Mouse (Mus musculus) liver, adult (tissue): Measurements from ENCODE around the gene Rptor.

ENCODE experiments used
- GATA4 ChIP-seq: IDR thresholded peaks from 2 replicates; pipeline ENCODE4 v1.6.1; 2014; ENCODE audit warnings: mild to moderate bottlenecking, low read length; ENCODE audit not compliant: insufficient replicate concordance

The Rptor gene

GRCm38 (mm10) chr11:119928023-119928681, 325.4 kb downstream of the Rptor start:
- TF ChIP-seq GATA4: no peak

DNA sequence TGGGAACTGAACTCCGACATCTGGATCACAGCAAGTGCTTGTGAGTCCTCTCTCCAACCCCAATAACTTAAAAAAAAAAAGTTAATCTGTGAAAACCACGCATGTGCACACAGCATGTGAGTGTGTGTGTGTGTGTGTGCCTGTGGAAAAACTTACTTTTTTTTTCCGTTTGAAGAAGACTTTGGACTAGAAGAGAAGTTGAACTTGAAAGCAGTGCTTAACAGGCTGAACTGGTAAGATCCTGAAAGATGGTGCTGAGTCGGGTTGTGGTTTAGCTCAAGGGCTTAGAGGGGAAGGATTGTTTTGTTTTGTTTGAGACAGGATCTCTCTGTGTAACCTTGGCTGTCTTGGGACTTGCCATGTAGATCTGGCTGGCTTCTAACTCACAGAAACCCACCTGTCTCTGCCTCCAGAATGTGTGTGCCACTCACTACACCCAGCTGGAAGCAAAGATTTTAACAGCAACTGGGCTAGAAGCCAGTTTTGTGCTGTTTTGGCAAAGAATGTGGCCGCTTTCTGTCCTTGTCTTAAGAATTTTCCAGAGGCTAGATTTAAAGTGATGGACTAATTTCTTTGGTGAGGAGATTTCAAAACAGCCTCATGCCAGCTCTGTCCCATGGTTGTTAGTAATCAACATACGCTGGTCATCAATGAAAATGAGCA, 327.0 kb downstream of the Rptor start:
- TF ChIP-seq GATA4: no peak

GRCm38 (mm10) chr11:119931809-119932208, 329.1 kb downstream of the Rptor start:
- no peak for TF ChIP-seq GATA4

GRCm38 (mm10) chr11:119933142-119933541, 330.4 kb downstream of the Rptor start:
- TF ChIP-seq GATA4: no peak

- TF ChIP-seq GATA4: no peak
Observed at GRCm38 (mm10) chr11:119933819-119934583, 331.3 kb downstream of the Rptor start.

DNA sequence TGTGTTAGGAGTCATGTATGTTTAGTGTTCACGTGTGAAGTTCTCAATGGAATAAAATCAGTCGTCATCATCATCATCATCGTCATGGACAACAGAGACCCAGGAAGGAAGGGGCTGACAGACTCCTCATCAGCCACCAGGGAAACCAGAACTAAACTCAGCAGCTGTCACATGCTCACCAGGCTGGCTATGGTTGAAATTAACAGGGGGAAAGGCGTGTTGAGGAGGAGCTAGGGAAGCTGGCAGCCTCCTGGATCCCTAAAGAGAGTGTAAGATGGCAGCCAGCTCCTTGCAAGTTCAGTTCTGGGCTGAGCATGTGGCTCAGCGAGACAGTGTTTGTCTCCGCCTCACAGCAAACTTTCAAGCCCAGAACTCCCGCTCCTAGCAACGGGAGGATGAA, 332.1 kb downstream of the Rptor start:
- no peak for TF ChIP-seq GATA4

GRCm38 (mm10) chr11:119935457-119935856, 332.8 kb downstream of the Rptor start:
- TF ChIP-seq GATA4: no peak

GRCm38 (mm10) chr11:119936456-119936855, 333.8 kb downstream of the Rptor start:
- TF ChIP-seq GATA4: no peak

DNA sequence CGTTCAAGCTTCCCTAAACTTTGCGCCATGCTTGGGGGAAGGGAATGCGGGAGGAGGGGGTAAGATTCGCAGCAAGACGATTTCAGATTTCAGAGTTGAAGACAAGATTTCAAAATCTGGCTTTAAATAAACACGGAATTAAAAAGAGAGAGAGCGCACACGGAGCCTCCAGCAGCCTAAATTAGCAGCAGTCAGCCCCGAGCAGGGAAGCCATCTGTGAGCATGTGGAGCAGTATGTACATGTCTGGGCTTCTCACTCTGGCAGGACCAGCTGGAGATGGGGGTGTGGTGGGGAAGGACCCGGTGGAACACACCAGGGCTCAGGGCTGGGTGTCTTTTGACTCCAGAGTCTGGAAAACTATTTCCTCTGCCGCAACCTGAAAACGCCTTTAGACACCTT, 334.5 kb downstream of the Rptor start:
- TF ChIP-seq GATA4: no peak

DNA sequence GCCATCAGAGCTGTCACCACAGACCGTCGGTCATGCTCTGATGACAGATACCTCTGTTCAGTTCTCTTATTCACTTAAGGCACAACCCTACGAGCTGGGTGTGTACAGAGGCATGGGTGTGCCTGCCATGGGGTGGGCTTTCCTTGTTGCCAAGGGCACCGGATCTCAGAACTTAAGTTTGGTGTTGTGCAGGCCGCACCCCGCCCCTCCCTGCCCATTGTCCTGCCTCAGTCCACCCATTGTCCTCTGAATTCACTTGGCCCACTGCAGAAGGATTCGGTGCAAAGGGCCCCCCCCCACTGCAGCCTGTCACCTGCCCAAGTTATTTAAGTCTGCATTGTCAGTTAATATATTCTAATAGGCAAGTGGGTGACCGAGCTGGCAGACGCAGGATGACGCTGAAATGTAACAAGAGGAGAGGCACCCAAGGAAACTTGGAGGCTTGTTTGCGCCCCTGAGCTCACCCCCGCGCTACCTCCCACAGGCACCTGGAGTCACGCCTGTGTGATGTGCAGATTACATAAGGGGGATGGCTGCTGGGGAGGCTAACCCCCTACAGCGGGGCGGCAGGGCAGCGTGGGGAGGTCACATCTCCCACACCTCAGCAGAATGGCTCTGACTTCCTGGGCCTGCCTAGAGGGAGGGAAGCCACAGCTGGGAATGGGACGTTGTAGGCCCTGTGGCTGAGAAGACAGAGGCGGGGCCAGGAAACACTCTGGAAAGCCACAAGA, 335.2 kb downstream of the Rptor start:
- TF ChIP-seq GATA4: no peak

GRCm38 (mm10) chr11:119939073-119939710, 336.5 kb downstream of the Rptor start:
- no peak for TF ChIP-seq GATA4

DNA sequence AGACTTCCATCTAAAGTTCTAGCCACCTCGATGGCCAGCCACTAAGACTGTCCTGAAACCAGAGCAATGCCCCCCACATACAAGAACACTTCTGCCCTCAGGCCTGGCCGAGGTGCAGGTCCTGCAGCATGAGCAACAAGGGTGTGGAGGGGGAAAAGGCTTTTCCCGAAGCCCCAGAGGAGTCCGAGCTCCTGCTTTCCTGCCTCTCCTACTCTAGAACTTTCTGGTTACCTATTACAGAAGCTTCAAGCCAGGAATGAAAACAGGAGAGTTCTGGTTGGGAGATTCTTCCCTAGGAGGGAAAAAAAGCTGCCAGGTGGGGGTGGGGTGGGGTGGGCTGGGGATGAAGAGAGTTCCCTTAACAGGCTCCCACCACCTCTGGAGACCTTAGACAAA, 337.0 kb downstream of the Rptor start:
- TF ChIP-seq GATA4: no peak

- TF ChIP-seq GATA4: no peak
Observed at GRCm38 (mm10) chr11:119940142-119940541, 337.4 kb downstream of the Rptor start.

- no peak for TF ChIP-seq GATA4
Observed at GRCm38 (mm10) chr11:119941794-119942193, 339.1 kb downstream of the Rptor start.

GRCm38 (mm10) chr11:119942201-119942726, 339.6 kb downstream of the Rptor start:
- TF ChIP-seq GATA4: no peak

- TF ChIP-seq GATA4: no peak
Observed at GRCm38 (mm10) chr11:119942727-119943427, 340.2 kb downstream of the Rptor start, which contains the start of gene Baiap2. TSS of gene Baiap2 (plus strand) at chr11:119942763.
